Mouse (Mus musculus) limb, embryonic 14.5 days (tissue): ENCODE data around the gene Lgr5. TPM values are rescaled to one million over a fixed set of nuclear protein-coding genes. Genes with fewer than 3 reads are reported as not detected.

Source experiments
- ATAC-seq: fragments of 200-750 bp; cut with Nextera tagmentation; 2 replicates; pipeline ENCODE4 v1.8.0; 2017; ENCODE audit warnings: low read depth, moderate number of reproducible peaks, moderate TSS enrichment; ENCODE audit not compliant: low FRiP score
- DNase-seq: peaks from one replicate; pipeline ENCODE4 v3.0.0-alpha.2; 2015; ENCODE audit warnings: low spot score
- H3K27ac ChIP-seq: fragments of 300-500 bp; sonication (generic); replicated peaks from 2 replicates; pipeline ENCODE4 v1.5.1; 2014; ENCODE audit warnings: low read depth, mild to moderate bottlenecking, low read length, moderate library complexity, mixed read lengths
- H3K27me3 ChIP-seq: fragments of 300-500 bp; sonication (generic); 2 replicates; pipeline ENCODE4 v1.6.1; 2014; ENCODE audit warnings: low read length, mixed read lengths; ENCODE audit not compliant: control insufficient read depth, insufficient read depth
- H3K36me3 ChIP-seq: fragments of 300-500 bp; sonication (generic); 2 replicates; pipeline ENCODE4 v1.6.1; 2014; ENCODE audit warnings: mild to moderate bottlenecking, low read length, moderate library complexity, mixed read lengths; ENCODE audit not compliant: control insufficient read depth, insufficient read depth
- H3K4me1 ChIP-seq: fragments of 300-500 bp; sonication (generic); 2 replicates; pipeline ENCODE4 v1.6.1; 2014; ENCODE audit warnings: antibody characterized with exemption, low read length, mixed read lengths; ENCODE audit not compliant: control insufficient read depth, insufficient read depth
- H3K4me2 ChIP-seq: fragments of 300-500 bp; sonication (generic); replicated peaks from 2 replicates; pipeline ENCODE4 v1.6.1; 2014; ENCODE audit warnings: low read depth, mild to moderate bottlenecking, low read length, moderate library complexity; ENCODE audit not compliant: severe bottlenecking
- H3K4me3 ChIP-seq: fragments of 300-500 bp; sonication (generic); replicated peaks from 2 replicates; pipeline ENCODE4 v1.5.1; 2014; ENCODE audit warnings: low read length
- H3K9ac ChIP-seq: fragments of 300-500 bp; sonication (generic); 2 replicates; pipeline ENCODE4 v1.6.1; 2014; ENCODE audit warnings: mild to moderate bottlenecking, low read depth, low read length, moderate library complexity; ENCODE audit not compliant: severe bottlenecking
- H3K9me3 ChIP-seq: fragments of 300-500 bp; sonication (generic); 2 replicates; pipeline ENCODE4 v1.6.1; 2016; ENCODE audit warnings: low read length; ENCODE audit not compliant: control insufficient read depth
- POLR2A ChIP-seq: fragments of 200-500 bp; IDR thresholded peaks from 2 replicates; pipeline ENCODE4 v1.8.0; 2012; ENCODE audit warnings: inconsistent platforms, mild to moderate bottlenecking, moderate library complexity, borderline replicate concordance; ENCODE audit not compliant: insufficient read depth, insufficient read length; ENCODE audit errors: extremely low read depth
- WGBS: fragments of 180-500 bp; shearing (Covaris S2); extraction: QIAGEN DNeasy Blood & Tissue Kit; methylation state at CpG from one replicate; pipeline ENCODE4 v1.1.7; 2014; 5-methylcytosine and 5-hydroxymethylcytosine counted together
- polyA plus RNA-seq, 2 experiments: library from polyadenylated mRNA; depleted of rRNA in 1 of 2; stranded (reverse) in 1 of 2; unstranded in 1 of 2; fragments of >200 nt; fragmentation: Nextera tagmentation in 1 of 2; extraction: Ambion mirVana in 1 of 2; gene quantifications; 2 replicates each; pipeline versions ENCODE4 v1.2.1 to v1.2.3; 2012 to 2014

Gene Lgr5
- polyA plus RNA-seq, 2 experiments, result 9.6 to 12.2 TPM

DNA sequence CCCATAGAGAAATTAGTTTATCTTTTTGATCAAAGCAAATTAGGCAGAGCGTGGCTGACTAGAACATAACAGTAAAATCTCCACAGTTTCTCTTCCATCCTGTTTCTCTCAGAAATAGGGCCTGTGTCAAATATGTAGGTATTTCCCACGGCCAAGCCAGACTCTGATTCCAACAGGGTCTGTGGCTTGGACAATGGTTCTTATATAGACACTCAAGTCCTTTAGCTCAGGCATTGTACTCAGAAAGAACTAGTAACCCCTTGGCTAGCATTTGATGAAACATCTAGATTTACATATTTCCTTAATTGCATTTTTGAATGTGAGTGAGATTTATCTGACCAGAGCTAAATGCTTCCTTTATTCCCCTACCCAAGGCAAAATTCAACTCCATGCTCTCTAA, 17.0 kb downstream of the Lgr5 start:
- no peaks in the 10 kb centered on the region for H3K36me3 ChIP-seq
- no peaks in the 10 kb centered on the region for H3K9me3 ChIP-seq
- DNase-seq (no peak), ATAC-seq (no peak)
- no peak for TF ChIP-seq POLR2A
- no peak overlapping the region for H3K27ac ChIP-seq
- 76% methylated on average over 2 of the region's 2 CpGs for WGBS
- H3K4me2 ChIP-seq, result no peak overlapping the region
- H3K4me1 ChIP-seq, result peaks cover 2% of the 10 kb centered on the region; the same call in 1 of the 2 replicates
- no peaks in the 10 kb centered on the region for H3K27me3 ChIP-seq
- no peak overlapping the region for H3K4me3 ChIP-seq
- H3K9ac ChIP-seq, result no peak overlapping the region

DNA sequence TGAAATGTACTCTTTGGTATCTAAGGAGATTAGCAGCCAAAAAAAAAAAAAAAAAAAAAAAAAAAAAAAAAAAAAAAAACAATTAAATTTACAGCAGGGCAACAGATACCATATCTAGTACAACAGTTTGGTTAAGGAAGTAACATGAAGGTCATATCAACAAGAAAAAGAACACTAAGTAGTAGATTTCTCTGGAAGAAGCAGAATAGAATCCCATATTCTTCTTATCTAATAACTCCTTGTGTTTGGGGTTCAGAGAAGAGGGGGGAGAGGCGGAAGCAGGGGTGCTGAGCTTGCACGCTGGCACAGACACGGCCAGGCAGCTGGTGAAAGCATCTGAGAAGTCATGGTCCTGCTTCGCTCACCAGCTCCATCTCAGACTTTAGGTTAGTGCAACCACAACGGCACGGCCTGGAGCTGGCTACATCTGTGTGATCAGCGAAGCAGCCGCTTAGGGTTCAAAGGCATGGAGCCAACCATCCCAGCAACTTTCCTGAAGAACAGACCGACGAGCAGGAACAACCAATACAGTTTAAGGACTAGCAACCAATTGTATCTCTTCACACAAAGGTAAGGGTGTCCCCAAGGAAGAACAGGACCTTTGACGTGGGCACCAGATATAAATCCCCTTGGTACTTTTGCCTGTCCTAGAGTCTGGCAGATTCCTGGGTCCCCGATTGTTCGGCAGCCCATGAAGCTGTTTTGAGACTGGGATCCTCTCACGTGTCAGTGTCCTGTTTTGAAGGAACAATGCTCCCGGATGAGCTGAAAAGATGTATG, 17.7 kb downstream of the Lgr5 start, which contains the start of gene A930009A15Rik:
TSS of gene A930009A15Rik (plus strand) at position 275 of the 780 bp plus-strand sequence.
- no peak for DNase-seq
- Histone ChIP-seq H3K4me2 (no peak within 1 kb of the TSS), H3K27ac (no peak within 1 kb of the TSS), H3K4me1 (peaks cover 2% of the 10 kb centered on the region; the same call in 1 of the 2 replicates), H3K9ac (no peak within 1 kb of the TSS), H3K4me3 (no peak within 1 kb of the TSS), H3K36me3 (no peaks in the 10 kb centered on the region), H3K27me3 (no peaks in the 10 kb centered on the region), H3K9me3 (no peaks in the 10 kb centered on the region)
- WGBS, result 85% methylated on average over 15 of the region's 15 CpGs
- TF ChIP-seq POLR2A, result no peak
- no peak for ATAC-seq

DNA sequence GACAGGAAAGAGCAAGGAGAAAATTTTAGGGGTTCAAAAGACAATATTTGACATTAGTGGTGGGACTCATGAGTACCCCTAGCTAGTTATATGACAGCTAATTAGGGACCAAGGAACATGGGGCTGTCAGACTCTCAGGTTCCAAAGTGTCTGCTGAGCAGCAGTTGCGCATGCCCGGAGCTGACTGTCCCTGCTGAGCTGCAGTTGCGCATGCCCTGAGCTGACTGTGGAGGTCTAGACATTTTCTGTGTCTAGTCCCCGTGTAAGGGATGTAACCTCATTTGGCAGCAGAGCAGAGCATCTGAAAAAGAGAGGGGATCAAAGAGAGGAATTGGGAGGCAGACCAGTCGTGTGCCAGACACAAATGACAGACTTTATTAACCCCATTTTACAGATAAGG, 23.6 kb downstream of the Lgr5 start:
- Histone ChIP-seq H3K9ac (no peak overlapping the region), H3K9me3 (no peaks in the 10 kb centered on the region), H3K36me3 (no peaks in the 10 kb centered on the region), H3K4me3 (no peak overlapping the region), H3K4me1 (no peaks in the 10 kb centered on the region), H3K27ac (no peak overlapping the region), H3K4me2 (no peak overlapping the region), H3K27me3 (no peaks in the 10 kb centered on the region)
- TF ChIP-seq POLR2A, result no peak
- ATAC-seq (no peak), DNase-seq (no peak)
- 74% methylated on average over 5 of the region's 5 CpGs for WGBS

DNA sequence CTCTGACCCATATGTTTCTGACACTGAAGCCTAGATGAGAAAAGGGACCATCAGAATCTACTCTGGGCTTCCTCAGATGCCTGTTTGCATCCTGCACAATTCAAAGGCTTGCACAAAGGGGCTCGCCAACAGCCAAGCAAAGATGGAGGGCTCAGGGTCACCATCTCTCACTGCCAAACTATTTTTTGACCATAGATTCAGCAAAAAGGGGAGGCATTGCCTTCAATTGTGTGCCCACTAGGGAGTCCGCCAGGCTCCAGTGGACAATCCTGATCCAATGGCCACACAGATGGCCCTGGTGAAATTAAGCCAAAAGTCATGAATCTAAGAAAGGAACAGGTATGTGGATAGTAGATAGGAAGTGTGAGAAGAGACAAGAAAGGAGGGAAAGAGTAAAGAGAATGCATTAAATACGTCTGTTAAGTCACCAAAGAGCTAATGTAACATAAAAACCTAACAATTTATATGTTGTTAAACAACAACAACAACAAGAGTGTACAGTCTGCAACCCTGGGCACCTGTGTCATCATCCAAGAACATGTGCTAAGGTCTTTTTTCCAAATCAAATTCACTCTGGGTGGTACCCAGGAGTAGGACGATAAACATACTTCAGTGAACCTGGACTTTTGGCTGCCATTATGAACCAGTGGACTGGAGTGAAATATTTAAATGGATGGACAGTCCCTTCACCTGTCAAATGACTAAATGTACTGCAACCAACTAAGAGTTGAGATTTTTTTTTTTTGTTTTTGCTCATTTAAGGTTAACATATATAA, 24.5 kb downstream of the Lgr5 start:
- Histone ChIP-seq H3K4me2 (no peak overlapping the region), H3K36me3 (no peaks in the 10 kb centered on the region), H3K9ac (no peak overlapping the region), H3K27ac (no peak overlapping the region), H3K9me3 (no peaks in the 10 kb centered on the region), H3K27me3 (no peaks in the 10 kb centered on the region), H3K4me3 (no peak overlapping the region), H3K4me1 (no peaks in the 10 kb centered on the region)
- ATAC-seq (no peak), DNase-seq (no peak)
- no peak for TF ChIP-seq POLR2A
- 90% methylated on average over 4 of the region's 4 CpGs for WGBS

DNA sequence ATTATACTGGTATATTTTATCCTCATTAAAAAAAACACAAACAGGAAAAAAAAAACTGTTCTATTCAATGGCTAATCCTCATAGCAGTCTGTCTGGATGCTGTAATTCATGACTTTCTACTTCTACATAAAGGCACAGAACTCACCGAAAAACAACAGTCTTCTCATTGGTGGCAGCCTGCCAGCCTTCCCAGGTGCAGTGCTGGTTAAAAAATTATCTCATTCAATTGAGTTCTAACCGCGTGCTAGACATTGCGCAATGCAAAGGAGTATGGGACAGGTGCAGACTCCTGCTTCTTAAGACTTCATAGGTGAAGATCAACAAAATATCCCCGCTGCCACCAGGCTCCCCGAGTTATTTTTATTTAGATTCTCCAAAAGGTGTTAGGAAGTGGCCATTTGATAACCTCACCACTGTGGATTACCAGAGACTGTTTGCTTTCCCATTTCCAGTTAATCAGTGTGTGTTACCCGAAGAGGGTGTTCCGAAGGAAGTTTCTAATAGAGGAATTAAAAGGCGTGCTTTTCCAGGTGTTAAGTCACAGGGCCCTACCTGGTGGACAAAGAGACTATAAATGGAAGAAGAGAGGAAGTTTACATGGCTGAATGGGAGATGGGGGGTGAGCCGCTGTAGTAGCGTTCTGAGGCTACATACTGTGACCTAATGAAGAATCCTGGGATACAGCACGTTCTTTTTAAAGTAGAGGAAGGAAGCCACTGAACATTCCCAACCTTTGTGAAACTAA, 26.3 kb downstream of the Lgr5 start:
- peaks cover 4% of the 10 kb centered on the region; the same call in 1 of the 2 replicates for H3K4me1 ChIP-seq
- H3K9ac ChIP-seq, result no peak overlapping the region
- no peak overlapping the region for H3K4me3 ChIP-seq
- no peak overlapping the region for H3K27ac ChIP-seq
- WGBS, result 51% methylated on average over 12 of the region's 12 CpGs
- no peaks in the 10 kb centered on the region for H3K9me3 ChIP-seq
- no peak for TF ChIP-seq POLR2A
- H3K4me2 ChIP-seq, result no peak overlapping the region
- H3K36me3 ChIP-seq, result no peaks in the 10 kb centered on the region
- DNase-seq (peak; percentile 64), ATAC-seq (peak; percentile 55; the same call in 1 of the 2 replicates)
- H3K27me3 ChIP-seq, result no peaks in the 10 kb centered on the region
